Mouse (Mus musculus) kidney, adult 2 months (tissue): ENCODE results near the gene Sh3glb1.

Experiments used
- CTCF ChIP-seq: fragments of 200-500 bp; conservative IDR thresholded peaks from 2 replicates; pipeline ENCODE4 v1.5.1; 2011; ENCODE audit warnings: low read depth, mild to moderate bottlenecking, control low read depth, low read length, moderate library complexity, mixed read lengths; ENCODE audit not compliant: insufficient read depth, insufficient read length
- POLR2A ChIP-seq: fragments of 200-500 bp; IDR thresholded peaks from one replicate; pipeline ENCODE4 v1.6.1; 2011; ENCODE audit warnings: low read depth, low read length, control low read depth

- TF ChIP-seq CTCF, result no peak
- TF ChIP-seq POLR2A, result no peak
Measured at GRCm38 (mm10) chr3:144644202-144644601, 75.9 kb downstream of the Sh3glb1 start.
